ENCODE assay signal across 12 mouse cellular contexts in genomic region chr2:171306000-171306399, GRCm38 (mm10).
DNase-seq lines count a peak whose midpoint lies in the region; ATAC-seq and TF ChIP-seq lines count a peak whose summit lies in the region.
"Had no signal": no experiment of that assay in that cellular context is flagged by ENCODE, and none has a peak within 500 bp of the region (broad histone marks: within the 10 kb centered on the region; RNA-seq: fewer than 3 reads in every experiment).

No protein-coding gene starts in this region.

- H3K36me3 ChIP-seq in forebrain, postnatal 0 days (ENCODE audit: insufficient read depth), result no peaks in the 10 kb centered on the region
- H3K36me3 ChIP-seq: kidney, embryonic 15.5 days had no signal

- H3K9me3 ChIP-seq in forebrain, postnatal 0 days (ENCODE audit: low read length), result no peaks in the 10 kb centered on the region
- H3K9me3 ChIP-seq: kidney, embryonic 15.5 days had no signal

- DNase-seq in ES-CJ7 (ENCODE audit: low read depth, low spot score), result peak; percentile 31
- peak; percentile 51 for DNase-seq in embryo, embryonic 10.5 days (ENCODE audit: low spot score)
- DNase-seq in forebrain, postnatal 0 days, result peak; percentile 75
- DNase-seq in mesoderm, embryonic 11.5 days (ENCODE audit: low read depth, low spot score), result peak; percentile 47
- no peak for DNase-seq in liver
- no peak for DNase-seq in cerebellum, adult 9-10 months
- DNase-seq in cerebellum, postnatal 36 days, result no peak
- DNase-seq in ovary, postnatal 14 days (ENCODE audit: low spot score), result no peak
- DNase-seq: gastrocnemius, postnatal 14 days; heart, postnatal 14 days had no signal

- peaks cover 4% of the 10 kb centered on the region; the same call in 1 of the 2 replicates for H3K4me1 ChIP-seq in forebrain, postnatal 0 days (ENCODE audit: insufficient read depth)
- H3K4me1 ChIP-seq: kidney, embryonic 15.5 days had no signal

- 36% methylated on average over 12 of the region's 12 CpGs for WGBS in forebrain, postnatal 0 days

- H3K27me3 ChIP-seq in forebrain, postnatal 0 days (ENCODE audit: insufficient read depth, low read length), result no peaks in the 10 kb centered on the region
- H3K27me3 ChIP-seq: kidney, embryonic 15.5 days had no signal

- no peak overlapping the region for H3K4me3 ChIP-seq in forebrain, postnatal 0 days (ENCODE audit: low read depth, low read length)
- H3K4me3 ChIP-seq: kidney, embryonic 15.5 days had no signal

- TF ChIP-seq CTCF in forebrain, postnatal 0 days (IDR thresholded peaks at IDR 0.05; ENCODE audit: low read depth), result no peak

- no peak overlapping the region for H3K9ac ChIP-seq in forebrain, postnatal 0 days
- H3K9ac ChIP-seq: kidney, embryonic 15.5 days; liver, embryonic 14.5 days had no signal

- peak; percentile 88 for ATAC-seq in forebrain, postnatal 0 days

- no peak overlapping the region for H3K27ac ChIP-seq in forebrain, postnatal 0 days (ENCODE audit: low read depth, low read length)
- H3K27ac ChIP-seq: kidney, embryonic 15.5 days; liver, embryonic 14.5 days had no signal

- peak overlapping the region; percentile 5; the same call in 1 of the 2 replicates for H3K4me2 ChIP-seq in forebrain, postnatal 0 days (ENCODE audit: low read depth)
- H3K4me2 ChIP-seq: kidney, embryonic 15.5 days had no signal

Comparison
In these comparisons a context has a peak if more than half of its experiments do, and no peak if none do; other contexts are left out.
1. DNase-seq: peak in ES-CJ7 (single experiment), embryo, embryonic 10.5 days (single experiment), forebrain, postnatal 0 days (single experiment) and mesoderm, embryonic 11.5 days (single experiment); none in liver (single experiment), cerebellum, adult 9-10 months (single experiment), cerebellum, postnatal 36 days (0 of 2) and ovary, postnatal 14 days (single experiment).